Mouse (Mus musculus): ENCODE results near the gene Trim29. TPM values are rescaled to one million over a fixed set of nuclear protein-coding genes. Genes with fewer than 3 reads are reported as not detected.
A peak's percentile ranks its signal among the peaks of the same experiment; 100 is the strongest.

The Trim29 gene
- polyA plus RNA-seq, 1 experiment from 2014 or later, result 1.5 TPM

DNA sequence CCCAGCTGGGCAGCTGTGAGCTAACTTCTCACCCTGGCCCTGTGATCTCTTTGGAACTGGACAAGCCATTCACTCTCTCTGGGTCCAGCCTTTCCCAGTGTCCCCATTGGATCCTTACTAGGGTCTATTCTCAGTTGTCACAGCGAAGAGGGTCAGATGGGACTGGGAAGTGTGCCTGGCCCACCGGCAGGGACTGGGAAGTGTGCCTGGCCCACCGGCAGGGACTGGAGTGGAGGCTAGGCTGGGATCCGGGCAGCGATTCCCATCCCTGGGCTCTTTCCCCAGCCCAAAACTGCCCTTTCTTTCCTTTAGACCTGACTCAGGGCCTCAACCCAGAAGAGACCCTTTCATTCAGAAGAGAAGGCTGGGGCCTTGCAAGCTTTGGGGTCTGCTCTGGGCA lies 27.4 kb downstream of the Trim29 start:
- H3K4me1 ChIP-seq (replicated peaks; ENCODE audit: control insufficient read depth, insufficient read depth, low read length), result no peaks in the 10 kb centered on the region
- H3K4me3 ChIP-seq (ENCODE audit: low read depth, low read length), result no peak overlapping the region
- H3K4me2 ChIP-seq (ENCODE audit: low read length), result no peak overlapping the region
- ATAC-seq (replicated peaks; ENCODE audit: low FRiP score, low TSS enrichment, low read depth) (no peak), DNase-seq (ENCODE audit: low spot score) (no peak)
- H3K27ac ChIP-seq (ENCODE audit: low read depth), result no peak overlapping the region
- H3K27me3 ChIP-seq (replicated peaks; ENCODE audit: control insufficient read depth, insufficient read depth, low read length), result no peaks in the 10 kb centered on the region
- WGBS, result 59% methylated on average over 5 of the region's 5 CpGs
- no peak overlapping the region for H3K9ac ChIP-seq (ENCODE audit: low read length)
- H3K9me3 ChIP-seq (ENCODE audit: control insufficient read depth, low read length), result no peaks in the 10 kb centered on the region
- H3K36me3 ChIP-seq (ENCODE audit: control insufficient read depth, insufficient read depth, low read length), result no peaks in the 10 kb centered on the region

- no peak overlapping the region for H3K4me2 ChIP-seq (ENCODE audit: low read length)
- H3K27me3 ChIP-seq (replicated peaks; ENCODE audit: control insufficient read depth, insufficient read depth, low read length), result no peaks in the 10 kb centered on the region
- H3K9ac ChIP-seq (ENCODE audit: low read length), result no peak overlapping the region
- 0% methylated on average over 2 of the region's 2 CpGs for WGBS
- DNase-seq (ENCODE audit: low spot score) (peak; percentile 94), ATAC-seq (replicated peaks; ENCODE audit: low FRiP score, low TSS enrichment, low read depth) (no peak)
- H3K9me3 ChIP-seq (ENCODE audit: control insufficient read depth, low read length), result no peaks in the 10 kb centered on the region
- no peaks in the 10 kb centered on the region for H3K4me1 ChIP-seq (replicated peaks; ENCODE audit: control insufficient read depth, insufficient read depth, low read length)
- H3K4me3 ChIP-seq (ENCODE audit: low read depth, low read length), result no peak overlapping the region
- no peak overlapping the region for H3K27ac ChIP-seq (ENCODE audit: low read depth)
- H3K36me3 ChIP-seq (ENCODE audit: control insufficient read depth, insufficient read depth, low read length), result no peaks in the 10 kb centered on the region
Observed at GRCm38 (mm10) chr9:43339614-43340020, 29.0 kb downstream of the Trim29 start.

DNA sequence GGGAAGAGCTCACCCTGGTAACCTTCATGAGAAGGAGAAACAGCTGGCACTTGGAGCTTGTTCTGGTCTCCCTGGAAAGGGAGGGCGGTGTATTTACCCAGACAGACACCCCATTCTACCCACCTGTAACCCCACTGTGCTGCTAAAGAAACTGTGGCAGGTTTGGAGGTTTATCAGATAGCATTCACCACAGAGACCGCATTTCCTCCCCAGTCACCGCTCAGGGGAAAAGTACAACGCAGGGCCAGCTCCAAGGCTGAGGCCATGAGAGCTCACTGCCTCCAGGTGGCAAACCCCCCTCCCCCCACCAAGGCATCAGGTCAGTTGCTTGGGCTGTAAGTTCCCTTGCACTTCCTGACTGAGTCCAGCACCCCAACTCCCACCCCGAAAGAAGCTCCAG lies 39.4 kb downstream of the Trim29 start:
- no peak overlapping the region for H3K9ac ChIP-seq (ENCODE audit: low read length)
- H3K36me3 ChIP-seq (ENCODE audit: control insufficient read depth, insufficient read depth, low read length), result no peaks in the 10 kb centered on the region
- WGBS, result 37% methylated on average over 5 of the region's 5 CpGs
- no peaks in the 10 kb centered on the region for H3K27me3 ChIP-seq (replicated peaks; ENCODE audit: control insufficient read depth, insufficient read depth, low read length)
- no peaks in the 10 kb centered on the region for H3K9me3 ChIP-seq (ENCODE audit: control insufficient read depth, low read length)
- no peak overlapping the region for H3K4me2 ChIP-seq (ENCODE audit: low read length)
- ATAC-seq (replicated peaks; ENCODE audit: low FRiP score, low TSS enrichment, low read depth) (no peak), DNase-seq (ENCODE audit: low spot score) (no peak)
- no peaks in the 10 kb centered on the region for H3K4me1 ChIP-seq (replicated peaks; ENCODE audit: control insufficient read depth, insufficient read depth, low read length)
- no peak overlapping the region for H3K4me3 ChIP-seq (ENCODE audit: low read depth, low read length)
- no peak overlapping the region for H3K27ac ChIP-seq (ENCODE audit: low read depth)

- no peak for DNase-seq (ENCODE audit: low spot score)
- 79% methylated on average over 13 of the region's 13 CpGs for WGBS
Observed at GRCm38 (mm10) chr9:43351015-43351414, 40.4 kb downstream of the Trim29 start.

DNA sequence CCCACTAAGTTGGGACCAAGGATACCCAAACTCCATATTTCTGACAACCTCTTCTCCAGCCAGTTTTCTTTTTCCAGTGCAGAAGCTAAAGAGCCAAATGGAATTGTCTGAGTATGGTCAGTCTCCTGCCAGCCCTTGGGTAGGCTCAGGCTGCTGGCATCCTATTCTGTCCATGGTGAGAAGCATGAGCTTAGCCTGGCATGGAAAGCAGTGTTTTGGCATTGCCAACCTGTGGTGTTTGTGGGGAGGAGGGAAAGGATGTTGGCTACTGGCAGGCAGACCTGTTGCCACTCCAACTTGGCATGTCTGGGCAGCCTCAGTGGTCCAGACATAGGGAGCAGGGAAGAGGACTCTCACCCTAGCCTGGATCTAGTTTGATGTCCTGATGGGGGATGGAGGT lies 46.4 kb downstream of the Trim29 start:
- Histone ChIP-seq H3K27ac (ENCODE audit: low read depth) (no peak overlapping the region), H3K27me3 (replicated peaks; ENCODE audit: control insufficient read depth, insufficient read depth, low read length) (no peaks in the 10 kb centered on the region), H3K4me3 (ENCODE audit: low read depth, low read length) (no peak overlapping the region), H3K36me3 (ENCODE audit: control insufficient read depth, insufficient read depth, low read length) (no peaks in the 10 kb centered on the region), H3K4me1 (replicated peaks; ENCODE audit: control insufficient read depth, insufficient read depth, low read length) (no peaks in the 10 kb centered on the region), H3K9ac (ENCODE audit: low read length) (no peak overlapping the region), H3K9me3 (ENCODE audit: control insufficient read depth, low read length) (no peaks in the 10 kb centered on the region), H3K4me2 (ENCODE audit: low read length) (no peak overlapping the region)
- ATAC-seq (replicated peaks; ENCODE audit: low FRiP score, low TSS enrichment, low read depth) (no peak), DNase-seq (ENCODE audit: low spot score) (no peak)

More at GRCm38 (mm10) chr9:43351015-43351414, 40.4 kb downstream of the Trim29 start:
- H3K27ac ChIP-seq (ENCODE audit: low read depth), result no peak overlapping the region
- no peak overlapping the region for H3K9ac ChIP-seq (ENCODE audit: low read length)
- H3K9me3 ChIP-seq (ENCODE audit: control insufficient read depth, low read length), result no peaks in the 10 kb centered on the region
- H3K4me1 ChIP-seq (replicated peaks; ENCODE audit: control insufficient read depth, insufficient read depth, low read length), result no peaks in the 10 kb centered on the region
- ATAC-seq (replicated peaks; ENCODE audit: low FRiP score, low TSS enrichment, low read depth), result no peak
- H3K4me3 ChIP-seq (ENCODE audit: low read depth, low read length), result no peak overlapping the region
- H3K36me3 ChIP-seq (ENCODE audit: control insufficient read depth, insufficient read depth, low read length), result no peaks in the 10 kb centered on the region
- H3K27me3 ChIP-seq (replicated peaks; ENCODE audit: control insufficient read depth, insufficient read depth, low read length), result no peaks in the 10 kb centered on the region
- H3K4me2 ChIP-seq (ENCODE audit: low read length), result no peak overlapping the region

GRCm38 (mm10) chr9:43358591-43359323 lies 48.1 kb downstream of the Trim29 start:
- Histone ChIP-seq H3K9ac (ENCODE audit: low read length) (no peak overlapping the region), H3K4me3 (ENCODE audit: low read depth, low read length) (no peak overlapping the region), H3K4me2 (ENCODE audit: low read length) (no peak overlapping the region), H3K4me1 (replicated peaks; ENCODE audit: control insufficient read depth, insufficient read depth, low read length) (no peaks in the 10 kb centered on the region), H3K9me3 (ENCODE audit: control insufficient read depth, low read length) (no peaks in the 10 kb centered on the region), H3K27me3 (replicated peaks; ENCODE audit: control insufficient read depth, insufficient read depth, low read length) (no peaks in the 10 kb centered on the region), H3K36me3 (ENCODE audit: control insufficient read depth, insufficient read depth, low read length) (no peaks in the 10 kb centered on the region), H3K27ac (ENCODE audit: low read depth) (no peak overlapping the region)
- ATAC-seq (replicated peaks; ENCODE audit: low FRiP score, low TSS enrichment, low read depth), result no peak
- 55% methylated on average over 15 of the region's 15 CpGs for WGBS
- no peak for DNase-seq (ENCODE audit: low spot score)

- no peak for DNase-seq (ENCODE audit: low spot score)
- ATAC-seq (replicated peaks; ENCODE audit: low FRiP score, low TSS enrichment, low read depth), result no peak
- Histone ChIP-seq H3K4me3 (ENCODE audit: low read depth, low read length) (no peak overlapping the region), H3K4me1 (replicated peaks; ENCODE audit: control insufficient read depth, insufficient read depth, low read length) (no peaks in the 10 kb centered on the region), H3K9me3 (ENCODE audit: control insufficient read depth, low read length) (no peaks in the 10 kb centered on the region), H3K9ac (ENCODE audit: low read length) (no peak overlapping the region), H3K36me3 (ENCODE audit: control insufficient read depth, insufficient read depth, low read length) (no peaks in the 10 kb centered on the region), H3K27me3 (replicated peaks; ENCODE audit: control insufficient read depth, insufficient read depth, low read length) (no peaks in the 10 kb centered on the region), H3K4me2 (ENCODE audit: low read length) (no peak overlapping the region), H3K27ac (ENCODE audit: low read depth) (no peak overlapping the region)
- 82% methylated on average over 3 of the region's 3 CpGs for WGBS
Observed at GRCm38 (mm10) chr9:43368781-43369180, 58.1 kb downstream of the Trim29 start.

GRCm38 (mm10) chr9:43383871-43384270 lies 73.2 kb downstream of the Trim29 start:
- Histone ChIP-seq H3K27me3 (replicated peaks; ENCODE audit: control insufficient read depth, insufficient read depth, low read length) (no peaks in the 10 kb centered on the region), H3K9ac (ENCODE audit: low read length) (no peak overlapping the region), H3K4me2 (ENCODE audit: low read length) (no peak overlapping the region), H3K27ac (ENCODE audit: low read depth) (no peak overlapping the region), H3K4me1 (replicated peaks; ENCODE audit: control insufficient read depth, insufficient read depth, low read length) (no peaks in the 10 kb centered on the region), H3K9me3 (ENCODE audit: control insufficient read depth, low read length) (no peaks in the 10 kb centered on the region), H3K4me3 (ENCODE audit: low read depth, low read length) (no peak overlapping the region), H3K36me3 (ENCODE audit: control insufficient read depth, insufficient read depth, low read length) (no peaks in the 10 kb centered on the region)
- ATAC-seq (replicated peaks; ENCODE audit: low FRiP score, low TSS enrichment, low read depth) (no peak), DNase-seq (ENCODE audit: low spot score) (peak; percentile 34)
- WGBS, result 81% methylated on average over 4 of the region's 4 CpGs

DNA sequence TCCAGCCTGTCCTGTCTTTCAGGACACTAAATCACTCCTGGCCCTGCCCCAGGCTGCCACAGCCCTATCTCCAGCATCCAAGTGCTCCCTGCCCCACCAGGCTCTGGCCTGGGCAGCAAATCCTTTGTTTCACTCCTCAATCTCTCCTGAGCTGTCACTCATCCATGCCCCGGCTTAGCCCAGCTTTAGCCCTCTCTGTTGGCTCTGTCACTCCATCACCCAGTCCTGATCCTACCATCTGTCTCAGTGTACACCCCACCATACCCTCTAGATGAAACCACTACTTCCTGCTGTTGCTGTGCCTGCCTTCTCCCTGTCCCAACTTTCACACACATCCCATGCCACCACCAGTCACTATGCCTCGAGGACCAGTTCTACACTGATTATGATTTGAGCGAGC lies 73.8 kb downstream of the Trim29 start:
- H3K9ac ChIP-seq (ENCODE audit: low read length), result no peak overlapping the region
- H3K4me2 ChIP-seq (ENCODE audit: low read length), result no peak overlapping the region
- DNase-seq (ENCODE audit: low spot score), result no peak
- ATAC-seq (replicated peaks; ENCODE audit: low FRiP score, low TSS enrichment, low read depth), result no peak
- WGBS, result 78% methylated on average over 3 of the region's 3 CpGs
- H3K4me1 ChIP-seq (replicated peaks; ENCODE audit: control insufficient read depth, insufficient read depth, low read length), result no peaks in the 10 kb centered on the region
- no peaks in the 10 kb centered on the region for H3K36me3 ChIP-seq (ENCODE audit: control insufficient read depth, insufficient read depth, low read length)
- H3K9me3 ChIP-seq (ENCODE audit: control insufficient read depth, low read length), result no peaks in the 10 kb centered on the region
- H3K27ac ChIP-seq (ENCODE audit: low read depth), result no peak overlapping the region
- H3K4me3 ChIP-seq (ENCODE audit: low read depth, low read length), result no peak overlapping the region
- H3K27me3 ChIP-seq (replicated peaks; ENCODE audit: control insufficient read depth, insufficient read depth, low read length), result no peaks in the 10 kb centered on the region

Data from intestine, embryonic 14.5 days (tissue).